Mouse (Mus musculus) spleen, embryonic (tissue): ENCODE measurements around the gene Tmem231.

ENCODE experiments used
- CTCF ChIA-PET: fragments of 350-600 bp; sonication (Branson Sonifier 250); formaldehyde crosslinking; loops from one replicate; lab custom pipeline; 2022; lab: Charles Lee

The Tmem231 gene

DNA sequence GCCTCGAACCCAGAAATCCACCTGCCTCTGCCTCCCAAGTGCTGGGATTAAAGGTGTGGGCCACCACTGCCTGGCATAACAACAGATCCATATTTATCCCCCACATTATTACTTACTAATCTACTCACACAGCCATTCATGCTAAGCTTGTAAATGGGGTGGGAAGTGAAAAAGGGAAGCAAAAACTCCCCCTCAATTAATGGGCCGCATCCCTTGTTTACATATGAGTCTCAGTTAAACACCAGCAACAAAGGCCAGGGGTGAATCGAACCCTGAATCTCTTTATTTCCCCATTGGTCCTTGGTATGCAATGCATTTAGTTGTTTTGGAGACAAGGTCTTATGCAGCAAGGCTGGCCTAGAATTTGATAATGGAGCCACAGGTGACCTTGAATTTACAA, 17.2 kb upstream of the Tmem231 start:
- CTCF ChIA-PET, result no interaction called here

- CTCF ChIA-PET, result interaction anchor here (1.8 kb wide), 1 partner anchor 12 kb away, joined by 4 read pairs; no protein-coding TSS in a partner anchor
These were observed 14.3 kb upstream of the Tmem231 start for GRCm38 (mm10) chr8:111947954-111948353.

DNA sequence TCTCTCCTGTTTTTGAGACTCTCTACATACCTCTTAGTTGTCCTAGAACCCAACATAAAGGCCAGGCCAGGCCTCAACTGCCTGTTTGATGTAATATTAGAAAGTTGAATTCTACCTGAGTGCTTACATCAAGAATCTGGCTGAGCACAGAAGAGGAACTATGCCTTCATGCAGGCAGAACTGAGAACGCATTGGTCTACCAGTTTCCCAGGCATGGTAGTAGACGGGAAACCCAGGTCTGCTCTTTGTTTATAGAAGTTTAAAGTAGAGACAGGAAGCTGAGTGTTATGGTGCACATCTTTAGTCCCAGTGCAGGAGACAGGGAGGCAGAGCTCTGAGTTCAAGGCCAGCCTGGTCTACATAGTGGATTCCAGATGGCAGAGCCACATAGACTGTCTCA, 13.5 kb upstream of the Tmem231 start:
- CTCF ChIA-PET, result interaction anchor here (1.8 kb wide), 1 partner anchor 11 kb away, joined by 4 read pairs; no protein-coding TSS in a partner anchor

DNA sequence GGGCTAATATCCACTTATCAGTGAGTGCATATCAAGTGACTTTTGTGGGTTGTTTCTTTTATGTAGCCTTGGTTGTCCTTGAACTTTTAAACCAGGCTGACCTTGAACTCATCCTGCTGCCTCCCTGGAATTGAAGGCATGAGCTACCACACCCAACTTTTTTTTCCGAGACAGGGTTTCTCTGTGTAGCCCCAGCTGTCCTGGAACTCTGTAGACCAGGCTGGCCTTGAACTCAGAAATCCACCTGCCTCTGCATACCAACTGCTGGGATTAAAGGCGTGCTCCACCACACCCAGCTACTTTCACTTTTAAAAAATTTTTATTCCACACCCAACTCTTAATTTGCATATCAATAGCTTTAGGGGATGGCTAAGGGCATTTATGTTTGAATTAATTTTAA, 9.9 kb upstream of the Tmem231 start:
- CTCF ChIA-PET, result no interaction called here

DNA sequence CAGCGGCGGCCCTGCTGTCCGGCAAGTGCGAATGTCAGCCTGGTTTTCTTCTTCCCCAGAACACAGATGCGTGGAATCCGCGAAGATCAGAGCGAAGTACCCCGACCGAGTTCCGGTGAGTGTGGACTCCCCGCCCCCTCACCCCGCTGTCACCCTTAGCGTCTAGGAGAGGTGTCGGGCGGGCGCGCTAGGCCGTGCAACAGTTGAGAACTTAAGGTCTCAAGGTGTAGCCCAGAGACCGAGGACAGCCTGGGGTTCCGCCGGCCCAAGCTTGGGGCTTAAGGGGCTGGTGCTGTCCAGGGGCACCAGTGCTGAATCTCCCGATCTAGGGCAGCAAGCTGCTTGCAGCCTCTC, 7.4 kb upstream of the Tmem231 start:
- CTCF ChIA-PET, result no interaction called here

- CTCF ChIA-PET, result no interaction called here
These were observed 6.8 kb upstream of the Tmem231 start, which contains the start of gene Gabarapl2 for GRCm38 (mm10) chr8:111940171-111941100. TSS of gene Gabarapl2 (plus strand) at chr8:111940703.

- CTCF ChIA-PET, result no interaction called here
These were observed 5.9 kb upstream of the Tmem231 start for GRCm38 (mm10) chr8:111939516-111940142.

DNA sequence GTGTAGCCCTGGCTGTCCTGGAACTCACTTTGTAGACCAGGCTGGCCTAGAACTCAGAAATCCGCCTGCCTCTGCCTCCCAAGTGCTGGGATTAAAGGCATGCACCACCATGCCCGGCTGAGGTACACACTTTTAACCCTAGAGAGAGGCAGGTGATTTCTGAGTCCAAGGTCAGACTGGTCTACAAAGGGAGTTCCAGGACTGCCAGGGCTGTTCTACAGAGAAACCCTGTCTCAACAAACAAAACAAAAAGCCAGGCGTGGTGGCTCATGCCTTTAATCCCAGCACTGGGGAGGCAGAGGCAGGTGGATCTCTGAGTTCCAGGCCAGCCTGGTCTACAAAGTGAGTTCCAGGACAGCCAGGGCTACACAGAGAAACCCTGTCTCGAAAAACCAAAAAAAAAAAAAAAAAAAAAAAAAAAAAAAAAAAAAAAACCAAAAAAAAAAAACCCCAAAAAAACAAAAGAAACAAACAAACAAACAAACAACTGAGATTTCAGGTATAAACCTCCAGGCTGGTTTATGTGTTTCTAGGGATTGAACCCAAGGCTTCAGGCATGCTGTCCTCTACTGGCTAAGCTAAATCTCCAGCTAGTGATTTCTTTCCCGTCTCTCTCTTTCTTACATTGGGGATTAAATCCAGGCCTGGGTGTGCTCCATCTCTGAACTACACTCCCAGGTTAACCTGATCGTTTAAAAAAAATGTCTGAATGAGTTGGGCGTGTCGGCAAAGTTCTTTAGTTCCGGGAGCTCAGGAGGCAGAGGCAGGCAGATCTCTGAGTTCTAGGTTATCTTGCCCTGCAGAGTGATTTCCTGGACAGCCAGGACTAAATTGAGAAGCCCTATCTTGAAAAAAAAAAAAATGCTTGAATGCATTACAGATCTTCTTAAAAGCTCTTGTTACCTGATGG, 4.7 kb upstream of the Tmem231 start:
- CTCF ChIA-PET, result interaction anchor here (0.7 to 0.8 kb wide), 2 partner anchors 368 to 961 kb away, joined by 3 to 4 read pairs; no protein-coding TSS in a partner anchor

DNA sequence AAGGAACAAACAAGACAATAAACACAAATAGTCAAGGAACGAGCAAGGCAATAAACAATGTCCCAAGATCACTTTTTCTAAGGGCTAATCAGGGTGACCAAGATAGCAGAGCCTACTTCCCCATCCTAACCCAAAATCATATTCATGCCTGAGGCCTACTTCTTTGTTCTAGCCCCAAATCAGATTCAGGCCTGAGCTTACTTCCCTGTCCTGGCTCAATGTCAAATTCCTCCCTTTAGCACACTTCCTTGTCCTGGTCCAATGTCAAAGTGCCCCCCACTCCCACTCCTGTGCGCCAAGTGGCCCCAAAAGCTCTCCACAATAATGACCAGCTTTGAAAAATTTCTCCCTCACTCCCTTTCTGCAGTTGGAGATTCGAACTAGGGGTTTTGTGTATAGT, 3.5 kb upstream of the Tmem231 start:
- CTCF ChIA-PET, result no interaction called here

GRCm38 (mm10) chr8:111934201-111934600, 520 bp upstream of the Tmem231 start:
- CTCF ChIA-PET, result interaction anchor here (1.1 kb wide), 1 partner anchor 53 kb away, joined by 4 read pairs; no protein-coding TSS in a partner anchor

DNA sequence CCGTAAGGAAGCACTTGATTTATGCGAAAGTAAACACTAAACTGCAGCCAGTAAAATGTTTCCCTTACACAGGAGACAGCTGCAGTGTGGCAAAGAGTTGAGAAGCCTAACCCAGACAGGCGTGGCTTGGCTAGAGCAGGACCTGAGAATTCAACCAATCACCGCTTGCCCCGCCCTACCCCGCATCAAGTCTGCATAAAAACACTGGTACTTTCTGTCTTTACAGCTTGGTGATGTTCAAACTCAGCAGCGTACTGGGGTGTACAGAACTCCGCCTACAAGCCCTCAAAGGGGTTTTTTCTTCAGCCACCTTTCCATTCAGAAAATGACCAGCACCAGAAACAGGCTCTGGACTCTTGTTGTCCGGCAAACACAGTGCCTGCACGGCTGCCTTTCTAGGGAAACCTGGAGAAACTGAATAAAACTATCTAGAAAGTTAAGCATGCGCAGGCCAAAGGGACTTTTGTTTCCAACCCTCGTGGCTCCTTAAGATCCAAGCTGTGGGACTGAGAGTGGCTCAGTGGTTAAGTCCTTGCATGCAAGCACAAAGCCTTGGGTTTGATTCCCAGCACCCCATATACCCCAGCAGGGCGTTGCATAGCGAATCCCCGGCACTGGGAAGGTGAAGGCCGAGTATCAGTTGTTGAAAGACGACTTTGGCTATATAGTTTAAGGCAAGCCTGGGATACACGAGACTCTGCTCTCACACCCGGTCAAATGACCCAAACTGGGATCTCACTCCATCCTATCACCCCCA, 923 bp downstream of the Tmem231 start:
- CTCF ChIA-PET, result interaction anchor here (1.1 kb wide), 1 partner anchor 59 kb away, joined by 6 read pairs; the partner anchor contains the start of gene Adat1

DNA sequence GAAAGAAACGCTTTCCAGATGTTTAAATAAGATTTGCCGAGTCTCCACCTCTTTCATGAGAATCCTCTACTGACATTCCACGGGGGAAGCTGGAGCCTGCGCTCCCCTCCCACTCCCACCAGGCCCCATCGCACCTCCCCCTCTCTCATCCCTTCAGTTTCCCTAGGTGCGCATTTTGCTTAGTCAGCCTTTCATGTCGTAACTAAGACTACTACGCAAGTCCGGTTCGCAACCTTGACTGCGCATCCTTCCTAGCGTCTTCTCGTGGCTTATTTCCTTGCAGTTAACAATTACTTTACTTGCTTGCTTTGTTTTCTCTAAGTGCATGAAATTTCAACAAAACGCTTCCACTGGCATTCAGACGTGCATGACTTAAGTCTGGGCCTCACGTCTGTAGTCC, 2.0 kb downstream of the Tmem231 start:
- CTCF ChIA-PET, result interaction anchor here (0.7 to 1.1 kb wide), 2 partner anchors 60 to 106 kb away, joined by 4 to 6 read pairs; partner anchors contain the start of gene Adat1

DNA sequence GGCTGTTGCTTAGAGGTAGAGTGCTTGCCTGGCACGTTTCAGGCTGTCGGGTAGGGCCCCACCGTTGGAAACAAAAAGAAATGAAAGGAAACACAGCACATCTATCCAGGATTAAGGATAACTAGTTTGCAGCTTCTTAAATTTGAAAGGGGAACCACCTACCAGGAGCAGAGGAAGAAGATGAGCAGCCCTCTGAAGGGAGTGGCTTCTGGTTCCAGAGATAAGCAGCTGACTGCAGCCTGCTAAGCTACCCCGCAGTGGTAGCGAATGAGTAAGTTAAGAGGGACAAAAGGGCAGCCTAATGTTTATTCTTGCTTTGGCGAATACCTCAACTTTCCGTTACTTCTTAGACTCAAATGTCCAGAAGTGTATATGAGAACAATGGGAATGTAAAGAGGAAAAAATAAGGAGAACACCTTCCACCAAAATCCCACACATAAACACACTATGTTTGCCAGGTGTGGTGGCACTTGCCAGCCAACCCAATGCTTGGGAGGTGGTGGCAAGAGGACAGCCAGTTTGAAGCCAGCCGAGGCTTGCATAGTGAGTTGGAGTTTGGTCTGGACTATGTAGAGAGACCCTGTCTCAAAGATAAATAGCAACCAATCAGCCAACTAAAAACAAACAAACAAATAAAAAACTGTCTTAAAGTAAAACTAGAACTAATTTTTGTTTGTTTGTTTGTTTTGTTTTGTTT, 3.9 kb downstream of the Tmem231 start:
- CTCF ChIA-PET, result no interaction called here

DNA sequence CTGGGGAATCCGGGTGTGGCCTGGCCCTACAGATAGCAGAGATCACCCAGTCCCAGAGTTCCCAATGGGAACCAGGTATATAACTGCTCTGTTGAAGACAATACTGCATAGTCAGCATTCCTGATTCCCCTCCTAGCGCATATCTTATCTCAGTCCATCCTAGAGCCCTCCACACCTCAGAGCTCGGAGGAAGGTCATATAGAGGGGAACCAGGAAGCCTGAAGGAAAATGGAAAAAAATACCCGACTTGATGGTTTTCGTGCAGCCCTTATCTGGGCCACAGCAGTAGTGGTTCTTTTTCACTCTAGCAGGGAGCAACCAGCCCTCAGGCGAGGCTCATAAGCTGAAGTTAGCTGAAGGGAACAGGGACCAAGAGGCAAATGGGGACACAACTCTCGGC, 8.7 kb downstream of the Tmem231 start:
- CTCF ChIA-PET, result no interaction called here

GRCm38 (mm10) chr8:111923383-111923804, 10.3 kb downstream of the Tmem231 start:
- CTCF ChIA-PET, result no interaction called here

- CTCF ChIA-PET, result no interaction called here
These were observed 12.7 kb downstream of the Tmem231 start for GRCm38 (mm10) chr8:111920971-111921370.

DNA sequence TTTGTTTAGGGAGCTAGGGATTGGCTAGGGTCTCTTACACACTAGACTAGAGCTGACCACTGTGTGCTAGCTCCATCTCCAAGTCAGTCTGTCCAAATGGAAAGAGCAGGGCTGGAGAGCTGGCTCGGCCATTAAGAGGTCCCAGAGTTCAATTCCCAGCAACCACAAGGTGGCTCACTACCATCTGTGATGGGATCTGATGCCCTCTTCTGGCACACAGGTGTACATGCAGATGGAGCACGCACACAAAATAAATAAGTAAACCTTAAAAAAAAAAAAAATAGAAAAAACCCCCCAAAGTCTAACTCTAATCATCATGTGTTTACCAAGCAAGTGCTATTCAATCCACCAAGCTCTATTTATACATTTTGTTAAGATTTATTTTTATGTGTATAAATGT, 14.0 kb downstream of the Tmem231 start:
- CTCF ChIA-PET, result interaction anchor here (0.7 kb wide), 1 partner anchor 48 kb away, joined by 4 read pairs; no protein-coding TSS in a partner anchor

DNA sequence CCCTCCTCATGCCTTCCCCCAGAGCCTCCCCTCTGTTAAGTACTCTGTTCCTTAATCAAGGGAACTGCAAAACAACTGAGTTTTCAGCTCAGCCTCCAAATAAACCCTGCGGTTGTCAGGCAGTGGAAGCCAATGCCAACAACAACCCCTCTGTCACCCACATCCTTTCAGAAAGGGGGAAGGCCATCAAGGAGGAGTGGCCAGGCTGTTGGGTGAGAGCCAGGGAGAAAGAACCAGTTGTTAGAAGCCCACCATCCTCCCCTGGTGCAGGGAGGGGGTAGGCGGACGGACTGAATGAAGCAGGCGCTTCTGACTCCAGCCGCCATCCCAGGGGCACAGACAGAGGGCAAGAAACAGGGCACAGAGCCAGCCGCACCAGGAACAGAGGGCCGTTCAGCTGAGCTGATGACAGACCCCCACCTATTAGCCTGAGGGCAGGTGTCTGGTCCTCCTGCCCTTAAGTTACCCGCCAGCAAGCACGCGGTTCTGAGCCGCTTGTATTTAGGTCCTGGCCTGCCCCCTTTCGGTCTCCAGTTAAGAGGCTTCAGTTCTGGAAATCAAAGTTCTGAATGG, 20.7 kb downstream of the Tmem231 start:
- CTCF ChIA-PET, result no interaction called here

- CTCF ChIA-PET, result no interaction called here
These were observed 22.1 kb downstream of the Tmem231 start for GRCm38 (mm10) chr8:111911572-111911971.
